Mouse (Mus musculus) limb, embryonic 14.5 days (tissue): ENCODE results near the gene Ugt1a7c. TPM values are rescaled to one million over a fixed set of nuclear protein-coding genes. Genes with fewer than 3 reads are reported as not detected.
"Not testable (repeated sequence)": the region's sequence is repeated elsewhere in the genome, so short reads cannot be mapped to it uniquely, and the experiment has no call there.

ENCODE experiments used
- ATAC-seq: fragments of 200-750 bp; cut with Nextera tagmentation; 2 replicates; pipeline ENCODE4 v1.8.0; 2017; ENCODE audit warnings: low read depth, moderate number of reproducible peaks, moderate TSS enrichment; ENCODE audit not compliant: low FRiP score
- DNase-seq: peaks from one replicate; pipeline ENCODE4 v3.0.0-alpha.2; 2015; ENCODE audit warnings: low spot score
- H3K27ac ChIP-seq: fragments of 300-500 bp; sonication (generic); replicated peaks from 2 replicates; pipeline ENCODE4 v1.5.1; 2014; ENCODE audit warnings: low read depth, mild to moderate bottlenecking, low read length, moderate library complexity, mixed read lengths
- H3K27me3 ChIP-seq: fragments of 300-500 bp; sonication (generic); 2 replicates; pipeline ENCODE4 v1.6.1; 2014; ENCODE audit warnings: low read length, mixed read lengths; ENCODE audit not compliant: control insufficient read depth, insufficient read depth
- H3K36me3 ChIP-seq: fragments of 300-500 bp; sonication (generic); 2 replicates; pipeline ENCODE4 v1.6.1; 2014; ENCODE audit warnings: mild to moderate bottlenecking, low read length, moderate library complexity, mixed read lengths; ENCODE audit not compliant: control insufficient read depth, insufficient read depth
- H3K4me1 ChIP-seq: fragments of 300-500 bp; sonication (generic); 2 replicates; pipeline ENCODE4 v1.6.1; 2014; ENCODE audit warnings: antibody characterized with exemption, low read length, mixed read lengths; ENCODE audit not compliant: control insufficient read depth, insufficient read depth
- H3K4me2 ChIP-seq: fragments of 300-500 bp; sonication (generic); replicated peaks from 2 replicates; pipeline ENCODE4 v1.6.1; 2014; ENCODE audit warnings: low read depth, mild to moderate bottlenecking, low read length, moderate library complexity; ENCODE audit not compliant: severe bottlenecking
- H3K4me3 ChIP-seq: fragments of 300-500 bp; sonication (generic); replicated peaks from 2 replicates; pipeline ENCODE4 v1.5.1; 2014; ENCODE audit warnings: low read length
- H3K9ac ChIP-seq: fragments of 300-500 bp; sonication (generic); 2 replicates; pipeline ENCODE4 v1.6.1; 2014; ENCODE audit warnings: mild to moderate bottlenecking, low read depth, low read length, moderate library complexity; ENCODE audit not compliant: severe bottlenecking
- H3K9me3 ChIP-seq: fragments of 300-500 bp; sonication (generic); 2 replicates; pipeline ENCODE4 v1.6.1; 2016; ENCODE audit warnings: low read length; ENCODE audit not compliant: control insufficient read depth
- POLR2A ChIP-seq: fragments of 200-500 bp; IDR thresholded peaks from 2 replicates; pipeline ENCODE4 v1.8.0; 2012; ENCODE audit warnings: inconsistent platforms, mild to moderate bottlenecking, moderate library complexity, borderline replicate concordance; ENCODE audit not compliant: insufficient read depth, insufficient read length; ENCODE audit errors: extremely low read depth
- WGBS: fragments of 180-500 bp; shearing (Covaris S2); extraction: QIAGEN DNeasy Blood & Tissue Kit; methylation state at CpG from one replicate; pipeline ENCODE4 v1.1.7; 2014; 5-methylcytosine and 5-hydroxymethylcytosine counted together
- polyA plus RNA-seq, 2 experiments: library from polyadenylated mRNA; depleted of rRNA in 1 of 2; stranded (reverse) in 1 of 2; unstranded in 1 of 2; fragments of >200 nt; fragmentation: Nextera tagmentation in 1 of 2; extraction: Ambion mirVana in 1 of 2; gene quantifications; 2 replicates each; pipeline versions ENCODE4 v1.2.1 to v1.2.3; 2012 to 2014

The Ugt1a7c gene
- polyA plus RNA-seq, 2 experiments = 2.2 to 2.6 TPM

GRCm38 (mm10) chr1:88223591-88223990 is 128.7 kb downstream of the Ugt1a7c start:
- Histone ChIP-seq H3K4me3 (no peak overlapping the region), H3K36me3 (no peaks in the 10 kb centered on the region), H3K9me3 (peaks cover 36% of the 10 kb centered on the region), H3K4me2 (no peak overlapping the region), H3K27ac (no peak overlapping the region), H3K9ac (no peak overlapping the region), H3K4me1 (no peaks in the 10 kb centered on the region), H3K27me3 (no peaks in the 10 kb centered on the region)
- no peak for DNase-seq
- 60% methylated on average over 1 of the region's 1 CpGs for WGBS
- ATAC-seq = no peak
- no peak for TF ChIP-seq POLR2A

- Histone ChIP-seq H3K4me2 (no peak overlapping the region), H3K9ac (no peak overlapping the region), H3K36me3 (no peaks in the 10 kb centered on the region), H3K9me3 (peaks cover 42% of the 10 kb centered on the region), H3K27me3 (no peaks in the 10 kb centered on the region), H3K4me1 (no peaks in the 10 kb centered on the region), H3K4me3 (no peak overlapping the region), H3K27ac (no peak overlapping the region)
- DNase-seq (no peak), ATAC-seq (no peak)
- no peak for TF ChIP-seq POLR2A
- 64% methylated on average over 2 of the region's 2 CpGs for WGBS
Measured at GRCm38 (mm10) chr1:88224029-88224776, 129.3 kb downstream of the Ugt1a7c start.

GRCm38 (mm10) chr1:88225301-88225700 is 130.4 kb downstream of the Ugt1a7c start:
- not testable (repeated sequence) for H3K27me3 ChIP-seq, ATAC-seq, H3K36me3 ChIP-seq, H3K9ac ChIP-seq, H3K4me1 ChIP-seq, H3K4me3 ChIP-seq, H3K4me2 ChIP-seq, DNase-seq, H3K27ac ChIP-seq
- WGBS = 45% methylated on average over 2 of the region's 2 CpGs
- peaks cover 53% of the 10 kb centered on the region for H3K9me3 ChIP-seq

- no peaks in the 10 kb centered on the region for H3K27me3 ChIP-seq
- H3K4me1 ChIP-seq = no peaks in the 10 kb centered on the region
- H3K4me3 ChIP-seq = no peak overlapping the region
- H3K27ac ChIP-seq = no peak overlapping the region
- DNase-seq (no peak), ATAC-seq (no peak)
- H3K4me2 ChIP-seq = no peak overlapping the region
- TF ChIP-seq POLR2A = no peak
- no peaks in the 10 kb centered on the region for H3K36me3 ChIP-seq
- H3K9ac ChIP-seq = no peak overlapping the region
- H3K9me3 ChIP-seq = peaks cover 57% of the 10 kb centered on the region
Measured at GRCm38 (mm10) chr1:88225741-88226140, 130.9 kb downstream of the Ugt1a7c start.

GRCm38 (mm10) chr1:88226670-88227379 is 132.0 kb downstream of the Ugt1a7c start, which contains the start of gene Mroh2a:
Mroh2a (plus strand) TSS chr1:88226986.
- Histone ChIP-seq H3K36me3 (no peaks in the 10 kb centered on the region), H3K27ac (no peak within 1 kb of the TSS), H3K4me1 (no peaks in the 10 kb centered on the region), H3K9ac (no peak within 1 kb of the TSS), H3K4me2 (no peak within 1 kb of the TSS), H3K9me3 (peaks cover 68% of the 10 kb centered on the region), H3K4me3 (no peak within 1 kb of the TSS), H3K27me3 (no peaks in the 10 kb centered on the region)
- 55% methylated on average over 5 of the region's 5 CpGs for WGBS
- no peak for ATAC-seq
- no peak for TF ChIP-seq POLR2A
- no peak for DNase-seq
